Mouse (Mus musculus) cerebellum, adult 2 months (tissue): ENCODE measurements around the gene Ccl1.

Experiments used
- CTCF ChIP-seq: fragments of 200-500 bp; IDR thresholded peaks from 2 replicates; pipeline ENCODE4 v1.5.1; 2011; ENCODE audit warnings: low read depth, mild to moderate bottlenecking, control low read depth, low read length, moderate library complexity, borderline replicate concordance; ENCODE audit not compliant: insufficient read depth
- POLR2A ChIP-seq: fragments of 200-500 bp; IDR thresholded peaks from 2 replicates; pipeline ENCODE4 v1.6.1; 2011; ENCODE audit warnings: low read length, control low read depth, borderline replicate concordance; ENCODE audit not compliant: insufficient read depth

DNA sequence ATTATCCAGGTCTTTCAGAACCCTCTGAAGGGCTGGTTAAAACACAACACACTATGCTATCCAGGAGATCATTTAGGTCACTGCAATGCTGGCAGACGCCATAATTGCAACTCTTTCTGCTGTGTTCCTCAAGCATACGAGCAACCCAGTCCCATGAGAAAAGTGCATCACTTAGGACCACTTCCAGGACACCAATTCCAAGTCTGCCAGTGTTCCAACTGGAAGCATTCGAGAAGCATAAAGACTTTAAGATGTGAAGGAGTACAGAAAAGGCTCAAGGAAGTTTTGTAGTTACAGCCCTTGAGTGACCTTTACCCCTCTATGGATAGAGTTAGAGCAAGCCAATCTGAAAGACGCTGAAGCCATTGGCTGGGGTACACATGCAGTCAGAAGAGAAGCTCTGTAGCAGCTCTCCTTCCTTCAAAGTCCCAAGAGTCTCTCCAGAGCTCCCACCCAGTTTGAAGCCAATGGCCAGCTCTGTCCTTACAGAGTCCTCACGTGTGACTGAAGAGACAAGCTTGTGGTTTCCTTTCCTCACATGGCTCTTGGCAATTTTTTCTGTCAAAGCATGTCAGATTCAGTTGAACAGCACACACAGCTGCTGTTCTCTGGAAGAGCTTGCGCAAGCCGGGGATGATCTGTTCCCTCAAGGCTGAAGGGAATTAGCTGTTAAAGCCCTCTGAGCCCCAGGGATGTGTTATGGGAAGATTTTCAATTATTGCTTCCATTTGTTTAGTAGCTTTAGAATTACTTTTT is 134.0 kb downstream of the Ccl1 start:
- TF ChIP-seq POLR2A (no peak), CTCF (no peak)
